Mouse (Mus musculus): Measurements from ENCODE around the gene Srsf12. TPM values are rescaled to one million over a fixed set of nuclear protein-coding genes. Genes with fewer than 3 reads are reported as not detected.

Gene Srsf12
- 10 to 100 TPM; 26.9 to 28.7 TPM for total RNA-seq (2021)

DNA sequence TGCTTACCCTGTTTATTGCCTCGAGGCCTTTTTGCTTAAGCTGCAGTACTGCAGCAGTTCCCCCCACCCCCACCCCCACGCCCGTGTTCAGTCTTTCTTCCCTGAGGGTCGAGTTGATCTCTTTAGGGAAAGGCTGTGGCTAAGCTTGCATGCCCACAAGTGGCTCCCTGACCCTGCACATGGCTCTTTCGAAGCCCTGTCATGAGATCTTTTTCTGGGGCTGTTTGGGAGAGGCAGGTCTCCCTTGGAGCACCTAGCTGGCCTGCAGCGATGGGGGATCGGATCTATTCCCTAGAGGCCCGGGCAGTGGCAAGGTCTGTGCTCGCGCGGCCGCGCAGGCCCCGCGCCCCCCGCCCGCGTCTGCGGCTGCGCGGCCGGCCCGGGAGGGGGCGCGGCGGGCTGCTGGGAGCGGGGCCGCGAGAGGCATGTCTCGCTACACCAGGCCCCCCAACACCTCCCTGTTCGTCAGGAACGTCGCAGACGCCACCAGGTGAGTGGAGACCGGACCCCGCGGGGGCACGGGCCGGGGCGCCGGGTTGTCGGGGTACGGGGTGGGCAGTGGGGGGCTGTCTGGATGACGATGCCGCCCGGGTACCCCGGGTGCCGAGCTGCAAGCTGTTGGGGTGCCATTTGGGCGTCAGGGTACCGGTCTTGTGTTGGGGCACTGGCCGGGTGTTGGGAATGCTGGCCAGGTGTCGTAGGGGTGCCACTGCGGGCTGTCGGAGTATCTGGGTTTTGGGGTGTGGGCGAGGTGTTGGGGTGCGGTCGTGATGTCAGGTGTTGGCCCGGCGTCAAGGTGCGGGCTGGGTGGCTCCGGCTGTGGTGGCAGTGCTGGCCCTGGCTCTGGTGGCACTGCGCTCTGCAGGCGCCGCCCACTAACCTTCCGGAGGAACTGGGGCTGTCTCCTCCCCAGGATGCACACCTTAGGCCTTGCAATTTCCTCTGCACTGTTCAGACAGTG lies at the start of gene Srsf12:
Srsf12 (plus strand) TSS at position 111 of the 961 bp plus-strand sequence.
- DNase-seq = peak; percentile 35 to 50

DNA sequence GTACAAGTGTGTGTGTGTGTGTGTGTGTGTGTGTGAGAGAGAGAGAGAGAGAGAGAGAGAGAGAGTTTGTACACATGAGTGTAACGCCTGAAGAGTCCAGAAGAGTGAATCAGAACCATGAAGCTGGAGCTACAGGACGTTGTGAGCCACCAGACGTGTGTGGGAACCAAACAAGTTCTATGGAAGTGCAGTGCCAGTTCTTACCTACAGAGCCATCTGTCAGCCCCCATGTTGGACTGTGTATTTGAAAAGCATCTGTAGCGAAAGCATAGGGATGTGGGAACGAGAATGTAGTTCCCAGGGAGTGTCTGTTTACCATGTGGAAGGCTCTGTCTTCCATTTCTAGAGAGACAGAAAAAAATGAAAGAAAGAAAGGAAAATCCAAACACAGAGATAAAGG lies 25.3 kb upstream of the Srsf12 start:
- peak in 1 of 2 experiments; percentile 10 for DNase-seq

DNA sequence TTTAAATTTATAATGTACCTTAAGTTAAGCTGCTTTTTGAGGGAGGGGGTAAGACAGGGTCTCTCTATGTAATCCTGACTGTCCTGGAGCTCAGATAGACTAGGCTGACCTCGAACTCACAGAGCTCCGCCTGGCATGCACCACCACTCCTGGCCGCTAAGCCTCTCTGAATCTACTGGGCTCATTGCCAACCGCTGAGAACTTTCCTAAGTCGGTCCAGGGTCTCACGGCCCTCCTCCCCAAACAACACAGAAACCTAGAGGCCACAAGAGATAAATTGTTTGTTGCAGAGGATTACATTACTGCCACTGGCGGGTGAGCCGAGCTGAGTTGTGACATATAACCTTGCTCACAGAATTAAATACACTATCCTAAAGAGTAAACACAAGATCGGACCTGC lies 20.6 kb upstream of the Srsf12 start:
- DNase-seq = no peak

DNA sequence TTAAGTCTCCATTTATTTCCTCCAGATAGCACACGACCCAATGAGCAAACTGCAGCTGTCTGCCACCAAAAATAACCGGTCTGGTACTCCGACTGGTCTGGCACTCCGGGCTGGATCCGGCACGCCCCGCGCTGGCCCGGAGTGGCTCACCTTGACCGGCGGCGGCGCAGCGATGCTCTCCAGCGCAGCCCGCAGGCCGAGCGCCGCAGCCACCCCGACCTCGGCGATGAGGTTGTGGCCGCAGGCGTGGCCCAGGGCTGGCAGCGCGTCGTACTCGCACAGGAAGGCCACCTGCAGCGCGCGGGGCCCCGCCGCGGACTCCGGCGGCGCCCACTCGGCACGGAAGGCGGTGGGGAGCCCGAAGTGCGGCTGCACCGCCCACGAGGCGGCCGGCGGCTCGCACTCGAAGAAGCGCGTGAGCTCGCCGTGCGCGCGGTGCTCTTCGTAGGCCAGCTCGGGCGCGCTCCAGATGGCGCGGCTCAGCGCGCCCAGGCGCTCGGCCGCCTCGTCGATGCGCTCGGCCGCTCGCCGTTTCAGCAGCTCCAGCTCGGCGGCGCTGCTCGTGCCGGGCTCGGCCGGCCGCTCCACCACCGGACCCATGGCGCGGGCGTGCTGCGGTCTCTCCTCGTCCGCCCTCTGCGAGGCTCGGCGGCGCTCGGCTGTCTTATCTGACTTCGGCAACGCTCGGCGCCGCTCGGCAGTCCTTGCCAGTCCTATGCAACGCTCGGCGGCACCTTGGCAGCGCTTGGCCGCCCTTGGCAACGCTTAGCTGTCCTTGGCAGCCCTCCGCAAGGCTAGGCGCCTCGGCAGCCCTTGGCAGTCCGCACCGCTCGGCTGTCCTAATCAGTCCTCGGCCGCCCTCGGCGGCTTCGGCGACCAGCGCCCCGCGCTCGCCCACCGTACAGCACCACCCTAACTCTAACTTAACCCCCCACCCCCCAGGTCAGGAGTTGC lies 19.7 kb upstream of the Srsf12 start:
- peak; percentile 83 to 87 for DNase-seq

DNA sequence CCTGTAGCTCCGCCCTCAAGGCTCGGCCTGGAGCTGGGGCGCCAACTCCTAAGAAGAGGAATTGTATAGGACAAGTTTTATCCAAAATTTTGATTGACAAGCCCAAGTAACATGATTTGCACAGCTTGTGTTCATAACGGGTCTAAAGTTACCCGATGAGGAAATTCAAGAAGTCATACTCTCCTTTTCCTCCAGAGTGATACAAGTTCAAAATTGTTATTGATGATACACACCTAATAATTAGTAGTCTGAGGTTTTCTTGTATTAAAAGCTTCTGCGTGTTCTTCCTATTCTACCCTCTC lies 19.1 kb upstream of the Srsf12 start, which contains the start of gene Pm20d2:
Pm20d2 (minus strand) TSS at position 3 of the 302 bp plus-strand sequence.
- no peak for DNase-seq

DNA sequence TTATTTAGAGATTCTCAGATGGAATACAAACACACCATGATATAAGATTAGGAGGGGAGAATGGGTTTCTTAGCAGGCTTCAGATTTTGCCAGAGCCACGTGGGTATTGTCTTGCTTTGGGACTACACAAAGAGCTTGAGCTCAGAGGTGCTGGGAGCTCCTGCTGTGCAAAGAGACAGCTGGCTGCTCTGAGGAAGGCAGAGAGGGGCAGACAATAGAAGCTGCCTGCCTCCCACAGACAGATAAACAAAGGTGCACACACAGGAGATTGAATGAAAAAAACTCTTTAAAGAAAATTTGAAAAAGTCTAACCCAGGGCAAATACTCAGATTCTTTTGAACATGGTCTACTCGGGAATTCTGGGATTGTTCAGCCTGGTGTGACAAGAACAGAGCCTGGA lies 10.7 kb upstream of the Srsf12 start:
- no peak for DNase-seq

DNA sequence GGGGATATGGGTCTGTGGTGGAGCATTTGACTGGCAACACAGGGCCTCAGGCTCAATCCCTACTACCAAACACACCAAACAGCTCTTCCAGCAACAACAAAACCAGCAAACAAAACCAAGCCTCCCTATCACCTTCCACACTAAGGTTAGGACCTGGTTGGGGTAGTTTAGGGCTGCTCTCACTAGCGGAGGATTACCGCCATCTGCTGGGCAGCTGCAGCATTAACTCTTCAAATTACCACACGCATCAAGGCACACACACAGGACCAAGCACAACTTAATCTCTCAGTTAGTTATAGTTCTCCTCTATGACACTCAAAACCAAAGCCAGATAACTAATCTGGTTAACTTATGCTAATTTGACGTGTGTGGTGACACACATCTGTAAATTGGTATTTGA lies 4.1 kb upstream of the Srsf12 start:
- DNase-seq = peak; percentile 20 to 51

DNA sequence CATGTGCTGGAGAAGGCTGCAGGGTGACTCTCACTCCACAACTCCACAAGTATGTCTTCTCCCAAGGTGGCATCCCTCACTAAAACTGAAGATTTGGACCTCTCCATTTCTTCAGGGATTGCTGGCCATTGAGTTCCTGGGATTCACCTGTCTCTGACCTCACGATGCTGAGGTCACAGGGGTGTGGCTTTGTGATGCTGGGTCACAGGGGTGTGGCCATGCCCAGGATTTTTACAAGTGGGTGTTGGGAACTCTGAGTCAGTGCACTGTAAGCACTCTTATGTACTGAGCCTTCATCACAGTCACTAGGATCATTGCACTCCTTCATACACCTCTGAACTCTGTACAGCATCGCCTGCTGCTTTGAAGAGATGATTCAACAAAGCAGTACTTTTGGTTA lies 1.2 kb upstream of the Srsf12 start:
- no peak for DNase-seq

DNA sequence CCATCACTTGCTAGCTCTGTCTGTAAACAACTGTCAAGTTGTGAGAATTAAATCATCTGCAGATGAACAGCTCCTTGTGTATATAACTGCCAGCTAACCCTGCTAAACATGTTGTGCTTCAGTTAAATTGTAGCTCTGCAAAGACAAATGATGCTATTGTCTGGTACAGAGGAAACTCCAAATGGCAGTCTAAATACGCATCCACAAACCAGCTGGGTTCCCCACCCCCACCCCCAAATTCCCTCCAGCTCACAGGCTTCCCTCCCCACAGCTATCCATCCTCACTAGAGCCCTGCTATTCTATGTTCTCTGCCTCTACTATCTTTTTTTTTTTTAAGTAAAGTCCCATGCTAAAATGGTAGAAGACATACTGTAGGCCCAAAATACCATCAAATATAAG lies 13.1 kb downstream of the Srsf12 start:
- no peak for DNase-seq

DNA sequence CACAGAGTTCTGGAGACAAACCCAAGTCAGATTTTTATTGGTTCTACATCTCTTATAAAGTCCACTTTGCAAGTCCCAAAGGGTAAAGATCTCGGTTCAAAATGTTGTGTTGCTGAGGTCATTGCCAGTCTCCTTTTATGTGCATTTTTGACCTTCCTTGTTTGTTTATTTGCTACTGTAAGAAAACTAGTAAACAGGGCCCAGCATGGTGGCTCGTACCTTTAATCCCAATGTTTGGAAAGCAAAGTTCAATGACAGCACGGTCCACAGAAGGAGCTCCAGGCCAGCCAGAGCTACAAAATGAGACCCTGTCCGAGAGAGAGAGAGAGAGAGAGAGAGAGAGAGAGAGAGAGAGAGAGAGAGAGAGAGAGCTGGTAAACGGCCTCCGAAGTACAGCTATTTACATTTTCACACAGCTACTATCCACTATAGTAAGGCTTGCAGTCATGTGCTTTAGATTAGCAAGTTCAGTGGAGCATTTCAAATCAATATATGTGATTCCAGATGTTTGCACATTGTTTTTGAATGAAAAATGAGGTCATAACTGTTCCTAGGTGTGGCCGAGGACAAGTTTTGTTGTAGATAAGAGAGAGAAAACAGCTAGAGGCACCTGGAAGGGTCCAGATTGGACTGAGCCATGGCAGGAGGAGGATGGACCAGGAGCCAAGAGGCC lies 15.3 kb downstream of the Srsf12 start:
- DNase-seq = no peak

DNA sequence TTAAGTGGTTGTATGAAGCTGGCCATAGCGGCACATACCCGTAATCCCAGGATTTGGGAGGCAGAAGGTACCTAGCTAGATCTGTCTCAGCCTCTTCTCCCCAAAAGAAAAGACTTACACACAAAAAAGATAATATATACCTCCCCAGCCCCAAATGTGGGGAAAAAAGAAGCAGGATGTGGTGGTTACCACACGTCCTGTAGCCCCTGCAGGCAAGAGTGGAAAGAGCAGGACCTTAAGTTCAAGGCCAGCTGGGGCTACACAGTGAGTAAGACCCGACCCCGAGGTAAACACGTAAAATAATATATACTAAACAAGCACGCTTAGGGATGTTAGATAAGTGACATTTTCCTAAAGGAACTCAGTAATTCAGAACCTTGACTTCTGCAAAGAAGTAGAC lies 18.4 kb downstream of the Srsf12 start:
- DNase-seq = no peak

DNA sequence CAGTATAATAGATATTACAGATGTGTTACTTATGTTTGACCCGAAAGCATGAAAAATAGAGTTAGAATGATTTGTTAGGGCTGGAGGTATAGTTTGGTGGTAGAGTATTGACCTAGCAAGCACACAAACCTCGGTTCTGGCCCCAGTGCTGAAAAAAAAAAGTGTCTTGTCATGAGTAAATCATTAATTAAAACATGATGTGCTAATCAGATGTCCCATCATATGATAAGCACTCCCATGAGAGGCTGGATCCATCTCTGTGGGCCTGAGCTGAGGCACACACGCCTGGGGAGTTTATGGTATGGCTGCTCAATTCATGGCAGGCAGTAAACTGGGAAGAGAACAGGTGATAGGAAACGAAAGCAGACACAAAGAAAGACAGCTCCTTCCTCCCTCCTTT lies 20.8 kb downstream of the Srsf12 start:
- no peak for DNase-seq

DNA sequence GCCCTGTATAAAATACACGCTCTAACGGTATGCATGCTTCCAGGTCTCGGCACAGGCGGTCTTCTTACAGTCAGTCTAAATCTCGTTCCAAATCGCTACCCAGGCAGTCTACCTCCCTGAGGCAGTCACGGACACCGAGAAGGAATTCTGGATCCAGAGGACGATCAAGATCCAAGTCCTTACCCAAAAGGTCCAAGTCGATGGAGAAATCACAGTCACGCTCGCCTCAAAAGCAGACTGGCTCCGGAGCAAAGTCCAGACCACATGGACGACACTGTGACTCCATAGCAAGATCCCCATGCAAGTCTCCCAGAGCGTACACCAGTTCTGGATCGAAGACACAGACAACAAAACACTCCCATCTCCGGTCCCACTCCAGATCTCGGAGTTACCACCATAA lies 22.1 kb downstream of the Srsf12 start:
- DNase-seq = no peak

DNA sequence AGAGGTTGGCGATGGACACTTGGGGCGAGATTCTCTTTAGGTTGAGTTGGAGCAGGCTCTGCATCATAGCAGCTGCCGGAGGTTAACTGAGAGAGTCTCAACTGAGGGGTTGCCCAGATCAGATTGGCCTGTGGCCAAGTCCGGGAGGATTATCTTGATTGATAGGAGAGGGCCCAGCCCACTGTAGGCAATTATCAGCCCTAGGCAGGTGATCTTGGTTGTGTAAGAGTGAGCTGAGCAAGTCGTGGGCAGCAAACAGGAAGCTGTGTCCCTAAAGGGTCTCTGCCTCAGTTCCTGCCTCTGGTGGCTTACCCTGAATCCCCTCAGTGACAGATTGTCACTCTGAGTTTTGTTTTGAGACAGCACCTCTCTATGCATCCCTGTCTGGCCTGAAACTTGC lies 33.7 kb downstream of the Srsf12 start:
- no peak for DNase-seq

DNA sequence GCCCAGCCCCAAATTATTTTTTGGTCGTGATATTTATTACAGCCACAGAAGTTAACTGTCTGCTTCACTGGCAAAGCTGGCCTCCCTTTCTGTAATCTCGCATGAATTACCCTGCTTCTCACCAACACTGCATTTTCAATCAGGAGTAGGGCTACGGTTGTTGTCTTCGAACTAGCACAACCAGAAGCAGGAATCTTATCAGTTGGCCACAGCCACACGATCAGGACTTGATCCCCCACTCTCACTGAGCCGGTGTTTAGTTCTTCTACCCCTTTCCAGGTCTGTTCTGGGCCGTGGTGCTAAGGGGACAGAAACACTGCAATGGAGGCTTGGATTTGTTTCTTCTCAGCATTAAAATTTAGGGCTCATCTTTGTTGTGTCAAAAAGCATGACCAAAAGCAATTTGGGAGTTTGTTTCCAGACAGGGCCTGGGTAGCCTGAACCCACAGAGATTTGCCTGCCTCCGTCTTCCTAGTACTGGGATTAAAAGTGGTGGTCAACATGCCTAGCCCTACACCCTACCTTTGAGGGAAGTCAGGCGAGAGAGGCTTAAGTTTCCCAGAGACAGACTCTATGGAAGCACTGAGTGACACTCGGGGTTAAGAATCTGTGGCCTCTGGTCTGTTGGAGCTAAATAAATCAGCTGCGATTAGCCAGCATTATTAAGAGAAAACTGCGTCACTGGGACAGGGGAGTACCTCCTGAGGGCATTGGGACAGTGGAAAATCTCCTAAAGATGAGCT lies 34.4 kb downstream of the Srsf12 start:
- no peak for DNase-seq

DNA sequence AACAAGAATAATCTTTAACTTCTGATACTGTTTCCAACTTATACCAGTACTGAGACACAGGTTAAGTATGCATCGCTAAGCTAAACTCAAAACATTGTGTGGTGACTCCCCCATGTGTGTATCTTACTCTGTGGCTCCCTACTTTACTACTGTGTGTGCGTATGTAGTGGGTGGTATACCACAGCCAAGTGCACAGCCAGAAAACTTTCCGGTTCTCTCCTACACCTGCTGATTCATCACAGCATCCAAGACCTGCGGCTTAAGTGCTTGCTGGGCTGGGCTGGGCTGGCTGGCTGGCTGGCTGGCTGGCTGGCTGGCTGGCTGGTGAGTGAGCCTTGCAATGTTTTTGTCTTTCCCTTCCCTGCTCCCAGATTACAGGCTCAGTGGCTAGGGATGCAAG lies 35.1 kb downstream of the Srsf12 start:
- DNase-seq = no peak

DNA sequence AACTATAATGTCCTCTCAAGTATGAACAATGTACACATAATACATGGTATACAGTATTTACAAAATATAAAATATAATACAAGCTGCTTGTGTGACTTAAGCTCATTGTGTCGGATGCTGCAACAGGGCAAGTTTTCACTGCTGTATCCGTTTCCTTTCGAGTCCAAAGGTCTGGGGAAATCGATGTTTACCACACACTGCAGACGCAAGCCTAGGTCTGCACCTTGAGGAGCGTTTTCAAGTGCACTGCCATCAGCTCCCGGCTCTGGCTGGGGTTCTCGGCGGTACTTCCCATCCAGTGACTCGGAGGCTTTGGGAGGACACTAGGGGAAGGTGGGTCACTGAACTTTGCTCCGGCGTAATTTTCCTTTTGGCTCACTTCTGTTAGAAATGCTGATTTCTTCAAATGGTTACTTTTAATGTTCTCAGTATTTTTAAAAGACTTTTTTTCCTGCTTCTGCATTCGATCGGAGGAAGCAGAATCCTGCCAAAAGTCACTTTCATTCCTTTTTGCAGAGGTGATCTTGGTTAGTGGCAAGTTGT lies 37.1 kb downstream of the Srsf12 start:
- DNase-seq = no peak

DNA sequence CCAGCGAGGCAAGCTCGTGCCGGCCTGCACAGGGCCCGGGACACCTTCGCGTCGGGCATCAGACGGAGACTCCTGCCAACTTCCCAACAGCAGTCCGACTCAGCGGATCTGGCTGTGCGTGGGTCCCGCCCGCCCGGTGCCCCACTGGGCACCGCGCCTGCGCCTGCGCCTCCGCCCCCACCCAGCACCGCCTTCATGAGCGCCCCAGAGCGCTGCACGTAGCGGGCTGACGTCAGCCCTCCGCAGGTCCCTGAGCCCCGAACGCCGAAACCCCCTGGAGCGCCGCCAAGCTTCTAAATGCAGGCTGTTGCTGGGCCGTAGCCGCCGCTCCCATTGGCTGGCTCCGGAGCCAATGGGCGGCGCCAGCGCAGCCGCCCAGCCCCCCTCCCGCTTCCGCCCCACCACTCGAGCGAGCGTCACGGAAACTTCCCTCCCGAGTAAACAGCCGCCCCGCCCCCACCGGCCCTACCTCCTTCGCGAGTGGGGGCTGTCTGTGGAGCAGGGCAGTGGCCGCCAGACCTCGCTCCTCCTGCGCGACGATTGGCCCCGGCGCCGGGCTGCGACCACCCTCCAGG lies 38.8 kb downstream of the Srsf12 start:
- DNase-seq = peak; percentile 98 to 99

DNA sequence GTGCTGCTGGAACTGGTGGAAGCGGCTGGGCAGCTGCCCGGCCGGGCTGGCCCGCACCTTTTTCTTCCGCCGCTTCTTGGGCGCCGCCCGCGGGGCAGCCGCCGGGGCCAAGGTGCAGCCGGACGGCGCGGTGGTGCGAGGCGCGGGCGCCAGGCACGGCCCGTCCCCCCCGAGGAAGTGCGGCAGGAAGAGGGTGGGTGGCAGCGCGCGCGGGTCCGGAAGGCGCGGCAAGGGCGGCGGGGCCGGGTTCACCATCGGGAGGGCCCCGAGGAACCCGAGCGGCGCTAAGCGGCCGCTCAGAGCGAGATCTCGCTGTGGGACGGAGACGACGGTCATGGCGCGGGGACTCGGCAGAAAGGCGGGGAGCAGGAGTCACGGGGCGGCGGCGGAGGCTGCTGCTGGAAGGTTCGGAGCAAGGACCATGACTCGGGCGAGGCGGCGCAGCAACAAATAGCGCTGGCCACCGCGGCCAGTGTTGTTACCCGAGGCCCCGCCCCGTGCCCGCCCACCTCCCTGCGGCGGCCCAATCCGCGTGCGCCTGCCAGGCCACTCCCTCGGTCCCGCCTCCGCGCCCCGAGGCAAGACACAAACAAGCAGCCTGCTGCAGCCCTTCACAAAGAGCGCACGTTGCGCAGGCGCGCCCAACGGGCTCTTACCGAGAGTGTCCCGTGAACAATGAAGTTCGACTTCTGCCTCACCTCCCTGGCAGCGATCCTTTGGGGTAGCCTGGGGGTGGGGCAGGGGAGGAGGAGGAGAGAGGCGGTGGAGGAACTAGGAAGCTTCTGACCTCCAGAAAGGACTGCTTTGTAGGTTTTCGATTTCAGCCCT lies 39.5 kb downstream of the Srsf12 start:
- peak; percentile 98 for DNase-seq

DNA sequence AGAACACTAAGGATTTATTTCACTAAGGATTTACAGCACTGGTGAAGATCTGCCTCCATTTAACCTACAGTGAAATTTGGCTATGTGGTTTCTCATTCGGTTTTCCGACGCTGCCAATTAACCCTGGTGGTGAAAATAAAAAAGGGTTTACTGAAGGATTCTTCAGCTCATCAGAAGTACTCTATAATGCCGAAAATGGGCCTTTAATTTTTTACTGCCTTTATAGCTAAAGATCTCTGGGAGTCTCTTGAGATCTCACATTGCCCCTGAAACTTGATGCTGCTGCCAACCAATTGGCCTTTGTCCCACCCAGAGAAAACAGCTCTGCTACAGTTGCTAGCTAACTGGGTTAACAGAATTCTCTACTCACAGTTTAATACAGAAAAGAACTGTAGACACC lies 40.1 kb downstream of the Srsf12 start:
- DNase-seq = no peak
